In genomic region chr6:122556959-122557561, GRCm38 (mm10) we compare ENCODE assay signal across 8 mouse cellular contexts. TPM values are rescaled to one million over a fixed set of nuclear protein-coding genes. Genes with fewer than 3 reads are reported as not detected.
DNase-seq lines count a peak whose midpoint lies in the region; ATAC-seq lines count a peak whose summit lies in the region.

No protein-coding gene starts in this region.

- ATAC-seq in intestine, embryonic 14.5 days (replicated peaks; ENCODE audit: low FRiP score, low TSS enrichment, low read depth), result no peak
- ATAC-seq in intestine, embryonic 15.5 days, result no peak
- ATAC-seq in inflammation-experienced regulatory T-cells, adult 6 months, result peak; percentile 74
- no peak for ATAC-seq in midbrain, embryonic 14.5 days (ENCODE audit: low FRiP score, low TSS enrichment)

- no peaks in the 10 kb centered on the region for H3K4me1 ChIP-seq in intestine, embryonic 14.5 days (replicated peaks; ENCODE audit: control insufficient read depth, insufficient read depth, low read length)
- H3K4me1 ChIP-seq in intestine, embryonic 15.5 days (replicated peaks), result no peaks in the 10 kb centered on the region
- H3K4me1 ChIP-seq in midbrain, embryonic 14.5 days (ENCODE audit: control insufficient read depth, insufficient read depth, low read length), result 0 out of 2 replicates have a peak, but pooled peaks cover 3% of the 10 kb centered on the region

- no peaks in the 10 kb centered on the region for H3K36me3 ChIP-seq in intestine, embryonic 14.5 days (ENCODE audit: control insufficient read depth, insufficient read depth, low read length)
- no peaks in the 10 kb centered on the region for H3K36me3 ChIP-seq in intestine, embryonic 15.5 days
- H3K36me3 ChIP-seq in midbrain, embryonic 14.5 days (ENCODE audit: control insufficient read depth, insufficient read depth, low read length), result no peaks in the 10 kb centered on the region

- H3K9me3 ChIP-seq in intestine, embryonic 14.5 days (ENCODE audit: control insufficient read depth, low read length), result no peaks in the 10 kb centered on the region
- H3K9me3 ChIP-seq in intestine, embryonic 15.5 days, result no peaks in the 10 kb centered on the region
- H3K9me3 ChIP-seq in midbrain, embryonic 14.5 days (ENCODE audit: control insufficient read depth, low read length), result no peaks in the 10 kb centered on the region

- H3K9ac ChIP-seq in intestine, embryonic 14.5 days (ENCODE audit: low read length), result no peak overlapping the region
- H3K9ac ChIP-seq in intestine, embryonic 15.5 days, result no peak overlapping the region
- no peak overlapping the region; the same call in 1 of the 2 replicates for H3K9ac ChIP-seq in midbrain, embryonic 14.5 days (replicated peaks; ENCODE audit: low read length)

- H3K27me3 ChIP-seq in intestine, embryonic 14.5 days (replicated peaks; ENCODE audit: control insufficient read depth, insufficient read depth, low read length), result peaks cover 4% of the 10 kb centered on the region; the same call in 1 of the 2 replicates
- no peaks in the 10 kb centered on the region for H3K27me3 ChIP-seq in intestine, embryonic 15.5 days (replicated peaks)
- no peaks in the 10 kb centered on the region; the same call in 1 of the 2 replicates for H3K27me3 ChIP-seq in midbrain, embryonic 14.5 days (ENCODE audit: control insufficient read depth, insufficient read depth, low read length)

- no peak overlapping the region for H3K27ac ChIP-seq in intestine, embryonic 14.5 days (ENCODE audit: low read depth)
- H3K27ac ChIP-seq in intestine, embryonic 15.5 days, result no peak overlapping the region
- no peak overlapping the region for H3K27ac ChIP-seq in midbrain, embryonic 14.5 days (replicated peaks; ENCODE audit: low read depth, low read length)

- 0 out of 2 replicates have a peak overlapping the region, but pooled peaks have one; percentile 9 for H3K4me2 ChIP-seq in intestine, embryonic 14.5 days (ENCODE audit: low read length)
- H3K4me2 ChIP-seq in intestine, embryonic 15.5 days (replicated peaks), result no peak overlapping the region; the same call in 1 of the 2 replicates
- H3K4me2 ChIP-seq in midbrain, embryonic 14.5 days (ENCODE audit: low read length), result peak overlapping the region; percentile 47

- 23% methylated on average over 15 of the region's 15 CpGs for WGBS in intestine, embryonic 14.5 days
- WGBS in intestine, embryonic 15.5 days, result 19% methylated on average over 15 of the region's 15 CpGs
- 25% methylated on average over 15 of the region's 15 CpGs for WGBS in midbrain, embryonic 14.5 days

- no peak overlapping the region for H3K4me3 ChIP-seq in intestine, embryonic 14.5 days (ENCODE audit: low read depth, low read length)
- no peak overlapping the region for H3K4me3 ChIP-seq in intestine, embryonic 15.5 days (replicated peaks)
- H3K4me3 ChIP-seq in midbrain, embryonic 14.5 days (replicated peaks; ENCODE audit: low read depth, low read length), result peak overlapping the region; percentile 19; the same call in 1 of the 2 replicates

- DNase-seq in intestine, embryonic 14.5 days (ENCODE audit: low spot score), result peak; percentile 79
- DNase-seq in cerebellum, adult 9-11 months, result peak; percentile 27
- peak; percentile 44 to 93 for DNase-seq in frontal cortex, adult 2 months (ENCODE audit: extremely low spot score in 1 of 2, low spot score in 1 of 2)
- peak; percentile 11 to 84 for DNase-seq in left cerebral cortex, adult 9 months (ENCODE audit: low spot score in 2 of 2)
- DNase-seq in midbrain, embryonic 14.5 days, result peak; percentile 89
- peak; percentile 60 to 84 for DNase-seq in spleen, postnatal 10 days (ENCODE audit: low spot score in 2 of 2)

RNA-seq across cellular contexts. Expression of gene Aicda, which starts 3.5 kb away (rescaled TPM):
- 0.12 TPM in 1 of 2 replicates, not detected in the other for polyA plus RNA-seq in intestine, embryonic 14.5 days (2014; fragmentation: Nextera tagmentation; extraction: Ambion mirVana)
- not detected in 2 replicates for polyA plus RNA-seq in intestine, embryonic 15.5 days (2015; fragmentation: Nextera tagmentation; extraction: Ambion mirVana)
- polyA plus RNA-seq in frontal cortex, adult 2 months (2012; rRNA removed), result not detected in 2 replicates
- polyA plus RNA-seq in inflammation-experienced regulatory T-cells, adult 6 months (2017; shearing (Covaris generic)), result 1 to 10 TPM in 2 of 3 experiments, under 1 TPM in 1; 0.39 to 3.3 (median 1.2) TPM
- polyA plus RNA-seq in midbrain, embryonic 14.5 days (2014; fragmentation: Nextera tagmentation; extraction: Ambion mirVana), result 0.81 and 0.95 TPM in 2 replicates

RNA-seq across cellular contexts. Expression of gene Apobec1, which starts 45.2 kb away (rescaled TPM):
- 2.8 and 3.4 TPM in 2 replicates for polyA plus RNA-seq in intestine, embryonic 14.5 days (2014; fragmentation: Nextera tagmentation; extraction: Ambion mirVana)
- 6.3 and 7.6 TPM in 2 replicates for polyA plus RNA-seq in intestine, embryonic 15.5 days (2015; fragmentation: Nextera tagmentation; extraction: Ambion mirVana)
- 3.3 and 5.5 TPM in 2 replicates for polyA plus RNA-seq in frontal cortex, adult 2 months (2012; rRNA removed)
- polyA plus RNA-seq in inflammation-experienced regulatory T-cells, adult 6 months (2017; shearing (Covaris generic)), result 10 to 100 TPM; 23.8 to 43.8 (median 29.2) TPM
- polyA plus RNA-seq in midbrain, embryonic 14.5 days (2014; fragmentation: Nextera tagmentation; extraction: Ambion mirVana), result 0.31 and 1.6 TPM in 2 replicates

RNA-seq across cellular contexts. Expression of gene Mfap5, which starts 51.4 kb away (rescaled TPM):
- 2.0 and 4.6 TPM in 2 replicates for polyA plus RNA-seq in intestine, embryonic 14.5 days (2014; fragmentation: Nextera tagmentation; extraction: Ambion mirVana)
- polyA plus RNA-seq in intestine, embryonic 15.5 days (2015; fragmentation: Nextera tagmentation; extraction: Ambion mirVana), result 8.8 and 9.9 TPM in 2 replicates
- 0.90 and 3.5 TPM in 2 replicates for polyA plus RNA-seq in frontal cortex, adult 2 months (2012; rRNA removed)
- not detected for polyA plus RNA-seq in inflammation-experienced regulatory T-cells, adult 6 months (2017; shearing (Covaris generic))
- polyA plus RNA-seq in midbrain, embryonic 14.5 days (2014; fragmentation: Nextera tagmentation; extraction: Ambion mirVana), result 1.0 and 1.6 TPM in 2 replicates

RNA-seq across cellular contexts. Expression of gene Gdf3, which starts 52.8 kb away (rescaled TPM):
- polyA plus RNA-seq in intestine, embryonic 14.5 days (2014; fragmentation: Nextera tagmentation; extraction: Ambion mirVana), result 0.11 TPM in 1 of 2 replicates, not detected in the other
- polyA plus RNA-seq in intestine, embryonic 15.5 days (2015; fragmentation: Nextera tagmentation; extraction: Ambion mirVana), result 0.10 and 0.18 TPM in 2 replicates
- not detected in 2 replicates for polyA plus RNA-seq in frontal cortex, adult 2 months (2012; rRNA removed)
- not detected for polyA plus RNA-seq in inflammation-experienced regulatory T-cells, adult 6 months (2017; shearing (Covaris generic))
- polyA plus RNA-seq in midbrain, embryonic 14.5 days (2014; fragmentation: Nextera tagmentation; extraction: Ambion mirVana), result 0.13 TPM in 1 of 2 replicates, not detected in the other

RNA-seq across cellular contexts. Expression of gene Rimklb, which starts 58.5 kb away (rescaled TPM):
- polyA plus RNA-seq in intestine, embryonic 14.5 days (2014; fragmentation: Nextera tagmentation; extraction: Ambion mirVana), result 13.1 and 16.7 TPM in 2 replicates
- polyA plus RNA-seq in intestine, embryonic 15.5 days (2015; fragmentation: Nextera tagmentation; extraction: Ambion mirVana), result 6.4 and 6.9 TPM in 2 replicates
- polyA plus RNA-seq in frontal cortex, adult 2 months (2012; rRNA removed), result 51.2 and 54.9 TPM in 2 replicates
- polyA plus RNA-seq in inflammation-experienced regulatory T-cells, adult 6 months (2017; shearing (Covaris generic)), result under 1 TPM in 1 of 3 experiments, not detected in 2; 0.09 TPM
- 109 and 133 TPM in 2 replicates for polyA plus RNA-seq in midbrain, embryonic 14.5 days (2014; fragmentation: Nextera tagmentation; extraction: Ambion mirVana)

Comparison
In these comparisons a context has a peak if more than half of its experiments do, and no peak if none do; other contexts are left out.
1. DNase-seq: peak in every context shown above with its lines; median percentile 89 in midbrain, embryonic 14.5 days; 79 in intestine, embryonic 14.5 days; 72 in spleen, postnatal 10 days; 68 in frontal cortex, adult 2 months; 48 in left cerebral cortex, adult 9 months; 27 in cerebellum, adult 9-11 months.